Mouse (Mus musculus): ENCODE measurements around the gene Dmrta2. TPM values are rescaled to one million over a fixed set of nuclear protein-coding genes. Genes with fewer than 3 reads are reported as not detected.
A peak's percentile ranks its signal among the peaks of the same experiment; 100 is the strongest.

Gene Dmrta2
- polyA plus RNA-seq, 1 experiment from 2014 or later = 1.1 TPM

DNA sequence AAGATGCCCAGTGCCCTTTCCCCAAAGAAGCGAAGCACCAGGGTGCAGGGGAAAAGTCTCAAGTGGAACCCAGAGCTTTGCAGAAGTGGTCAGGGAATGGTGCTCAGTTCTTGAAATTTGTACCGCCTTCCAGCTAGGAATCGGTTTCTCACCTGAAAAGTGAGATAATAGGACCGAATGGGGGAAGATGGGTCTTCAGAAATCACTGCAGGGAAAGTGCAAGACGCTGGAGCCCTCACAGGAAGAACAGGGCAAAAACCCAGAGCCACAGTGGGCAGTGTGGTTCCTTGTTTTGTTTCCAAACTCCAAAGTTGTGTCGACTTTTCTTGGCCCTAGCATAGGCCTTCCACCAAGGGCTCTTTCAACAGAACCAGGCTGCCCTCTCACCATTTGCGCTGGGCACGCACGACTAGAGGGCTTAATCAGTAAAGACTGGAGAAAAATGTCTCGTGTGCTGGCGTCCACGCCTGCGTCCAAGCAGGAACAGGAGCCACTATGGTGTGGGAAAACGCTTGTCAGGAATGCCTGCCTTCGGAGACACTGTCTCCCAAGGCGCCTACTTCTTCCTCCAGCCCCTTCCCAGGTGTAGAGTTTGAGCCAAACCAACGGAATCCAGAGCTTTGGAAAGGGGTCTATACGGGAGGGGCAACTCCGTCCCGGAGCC lies 3.7 kb upstream of the Dmrta2 start:
- H3K27me3 ChIP-seq (replicated peaks) = peaks cover 85% of the 10 kb centered on the region
- no peak overlapping the region; the same call in 1 of the 2 replicates for H3K4me2 ChIP-seq
- ATAC-seq (replicated peaks) = no peak
- H3K4me1 ChIP-seq = peaks cover 20% of the 10 kb centered on the region
- 4% methylated on average over 20 of the region's 20 CpGs for WGBS
- no peaks in the 10 kb centered on the region for H3K9me3 ChIP-seq
- no peak overlapping the region for H3K4me3 ChIP-seq
- H3K9ac ChIP-seq = no peak overlapping the region
- no peak overlapping the region for H3K27ac ChIP-seq
- no peaks in the 10 kb centered on the region for H3K36me3 ChIP-seq (replicated peaks)

DNA sequence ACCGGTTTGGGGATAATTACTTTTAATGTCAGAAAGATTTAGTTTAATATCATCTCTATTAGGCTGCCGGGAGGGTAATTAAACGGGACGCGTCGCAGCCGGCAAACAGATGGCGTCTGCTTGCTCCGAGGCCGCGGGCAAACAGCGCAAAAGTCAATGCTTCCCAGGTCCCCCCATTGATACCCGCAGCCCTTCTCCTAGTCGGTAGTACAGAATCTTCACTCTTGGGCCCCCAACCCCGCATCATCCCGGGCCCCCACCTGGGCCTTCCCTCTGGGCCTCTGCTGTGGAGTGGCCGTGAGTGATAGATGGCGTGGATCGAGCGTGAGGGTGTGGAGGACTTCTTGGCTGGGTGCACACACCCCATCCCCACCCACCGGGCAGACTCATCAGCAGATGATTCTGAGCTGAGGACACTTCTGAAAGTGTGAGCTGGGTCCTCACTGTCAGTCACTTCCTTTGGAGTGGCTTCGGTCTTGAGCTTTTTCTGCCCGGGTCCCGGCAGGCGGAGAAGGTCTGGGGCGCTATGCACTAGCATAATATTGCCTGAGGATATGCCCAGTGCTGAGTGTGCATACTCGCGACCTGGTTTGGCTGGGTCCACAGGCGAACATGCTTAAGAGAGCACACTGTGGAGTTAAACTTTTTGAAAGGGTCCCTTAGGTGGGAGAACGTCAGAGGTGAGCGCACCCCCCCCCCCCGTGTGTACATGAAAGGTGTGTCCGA lies 3.0 kb upstream of the Dmrta2 start:
- peak overlapping the region; percentile 18 for H3K4me2 ChIP-seq
- no peak overlapping the region for H3K27ac ChIP-seq
- WGBS = 2% methylated on average over 33 of the region's 33 CpGs

DNA sequence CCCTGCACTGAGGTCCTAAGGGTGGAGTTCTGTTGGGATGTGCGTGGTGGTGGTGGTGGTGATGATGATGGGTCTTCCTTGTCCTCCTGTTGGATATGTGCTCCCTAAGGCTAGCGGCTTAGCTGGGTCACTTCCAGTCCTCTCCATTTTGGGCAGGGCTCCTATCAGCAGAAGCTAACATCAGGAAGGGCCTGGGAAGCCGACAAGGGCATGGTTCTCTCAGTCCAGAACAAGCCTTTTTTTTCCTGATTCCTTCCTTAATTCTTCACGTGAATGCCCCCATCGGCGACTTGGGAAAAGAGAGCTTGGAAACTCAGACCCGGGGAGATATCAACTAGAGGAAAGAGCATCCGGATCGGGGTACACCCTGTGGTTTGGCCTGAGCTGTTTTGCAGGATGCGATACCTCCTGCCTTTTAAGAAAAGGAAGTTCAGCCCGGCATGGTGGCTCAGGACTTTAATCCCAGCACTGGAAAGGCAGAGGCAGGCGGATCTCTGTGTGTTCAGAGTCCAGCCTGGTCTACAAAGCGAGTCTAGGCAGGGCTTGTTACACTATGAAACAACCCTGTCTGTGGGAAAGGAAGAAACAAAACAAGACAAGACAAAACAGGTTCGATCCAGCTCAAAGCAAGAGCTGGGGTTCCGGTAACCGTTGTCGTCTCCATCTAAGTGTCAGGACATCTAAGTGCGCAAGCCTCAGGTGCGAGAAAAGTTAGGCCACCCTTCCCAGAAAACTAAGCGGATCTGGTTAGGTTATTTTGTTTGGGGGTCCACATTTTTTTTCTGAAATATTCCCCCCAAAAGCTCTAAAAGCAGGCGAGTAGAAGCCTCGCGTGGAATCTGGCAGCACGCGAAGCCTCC lies 2.2 kb upstream of the Dmrta2 start:
- H3K4me1 ChIP-seq = peaks cover 27% of the 10 kb centered on the region
- no peak overlapping the region for H3K27ac ChIP-seq
- H3K9ac ChIP-seq = no peak overlapping the region
- H3K9me3 ChIP-seq = no peaks in the 10 kb centered on the region
- no peaks in the 10 kb centered on the region for H3K36me3 ChIP-seq (replicated peaks)
- no peak overlapping the region for H3K4me2 ChIP-seq
- H3K27me3 ChIP-seq (replicated peaks) = peaks cover 95% of the 10 kb centered on the region
- H3K4me3 ChIP-seq = no peak overlapping the region
- no peak for ATAC-seq (replicated peaks)
- 7% methylated on average over 25 of the region's 25 CpGs for WGBS

More for the DNA sequence above, 3.0 kb upstream of the Dmrta2 start:
- H3K4me3 ChIP-seq = no peak overlapping the region
- no peaks in the 10 kb centered on the region for H3K9me3 ChIP-seq
- H3K36me3 ChIP-seq (replicated peaks) = no peaks in the 10 kb centered on the region
- H3K27me3 ChIP-seq (replicated peaks) = peaks cover 90% of the 10 kb centered on the region
- no peak overlapping the region for H3K9ac ChIP-seq
- 0 out of 2 replicates have a peak, but pooled peaks have one; percentile 13 for ATAC-seq (replicated peaks)
- peaks cover 23% of the 10 kb centered on the region for H3K4me1 ChIP-seq

DNA sequence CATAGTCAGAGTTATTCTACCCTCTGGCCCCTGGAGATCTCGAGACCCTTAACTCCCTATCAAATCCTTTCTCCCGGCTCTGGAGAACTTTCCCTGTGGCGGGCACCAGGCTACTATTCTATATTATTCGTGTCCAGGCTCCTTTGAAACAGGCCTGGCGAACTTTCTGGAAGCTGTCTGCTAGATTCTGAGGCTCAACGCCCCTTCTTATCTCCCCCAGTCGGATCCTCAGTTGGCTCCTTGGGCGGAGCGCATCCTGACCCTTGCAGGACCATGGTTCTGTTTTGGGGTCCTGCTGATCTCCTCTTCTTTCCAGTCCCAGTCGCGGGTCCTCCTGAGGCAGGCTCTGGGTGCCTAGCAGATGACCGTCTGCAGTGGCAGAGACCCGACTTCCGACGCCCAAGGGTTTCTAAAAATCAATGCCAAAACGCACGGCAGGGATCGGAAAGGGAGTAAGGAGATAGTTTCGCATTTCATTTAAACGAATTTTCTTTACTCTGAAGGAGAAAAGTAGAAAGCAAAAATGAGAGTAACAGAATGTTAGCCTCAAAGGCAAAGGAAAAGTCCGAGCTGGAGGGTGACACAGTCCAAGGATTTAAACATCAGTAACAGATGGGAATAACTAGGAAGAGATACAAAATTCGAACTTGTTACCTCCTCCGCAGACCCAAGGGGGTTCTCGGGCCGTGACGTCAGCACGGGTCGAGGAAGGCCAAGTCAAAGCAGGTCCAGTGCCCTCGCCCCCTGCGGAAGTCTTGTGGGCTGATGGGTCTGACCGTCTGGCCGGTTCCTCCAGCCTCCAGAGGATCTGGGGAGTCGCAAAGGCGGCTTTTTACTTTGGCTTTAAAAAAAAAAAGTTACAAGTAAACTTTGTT lies 1.3 kb upstream of the Dmrta2 start:
- Histone ChIP-seq H3K4me3 (peak overlapping the region; percentile 36; the same call in 1 of the 2 replicates), H3K27ac (no peak overlapping the region), H3K36me3 (replicated peaks) (no peaks in the 10 kb centered on the region), H3K27me3 (replicated peaks) (peaks cover 94% of the 10 kb centered on the region), H3K9me3 (no peaks in the 10 kb centered on the region), H3K4me1 (peaks cover 28% of the 10 kb centered on the region), H3K9ac (no peak overlapping the region), H3K4me2 (no peak overlapping the region)
- 2% methylated on average over 34 of the region's 34 CpGs for WGBS
- ATAC-seq (replicated peaks) = no peak

DNA sequence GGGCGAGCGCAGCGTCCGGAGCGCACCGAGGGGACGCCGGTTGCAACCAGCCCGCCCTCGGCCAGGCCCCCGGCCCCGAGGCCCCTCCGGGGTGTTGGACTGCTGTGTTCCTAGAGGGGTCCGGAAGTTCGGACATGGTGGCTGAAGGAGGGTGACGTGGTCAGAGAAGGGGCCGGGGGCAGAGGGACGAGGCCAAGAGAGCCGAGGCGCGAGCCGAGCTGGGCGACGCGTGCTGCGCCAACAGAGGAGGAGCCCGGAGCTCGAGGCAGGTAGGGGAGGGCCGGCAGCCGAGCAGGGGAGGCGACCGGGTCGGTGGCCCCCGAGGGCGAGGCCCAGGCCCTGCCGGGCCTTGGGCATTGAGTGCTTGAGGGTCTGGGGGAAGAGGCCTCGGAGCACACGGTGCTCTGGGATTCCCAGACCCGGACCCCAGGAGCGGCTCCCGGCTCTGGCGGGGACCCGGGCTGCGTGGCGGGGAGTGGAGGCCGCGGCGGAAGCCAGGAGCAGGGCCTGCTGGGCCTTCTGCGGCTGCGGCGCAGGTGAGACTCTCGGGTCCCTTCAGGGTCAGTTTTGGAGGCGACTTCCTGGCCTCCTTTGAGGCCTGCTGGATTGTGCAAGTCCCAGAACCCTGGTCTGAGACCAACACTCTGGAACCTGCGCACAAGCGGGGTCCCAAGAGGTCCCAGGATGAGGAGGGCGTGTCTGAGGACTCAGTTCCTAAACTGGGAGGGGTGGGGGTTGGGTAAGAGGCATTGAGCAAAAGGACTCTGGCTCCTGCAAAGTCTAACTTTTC lies 410 bp downstream of the Dmrta2 start:
- Histone ChIP-seq H3K9ac (0 out of 2 replicates have a peak overlapping the region, but pooled peaks have one; percentile 15), H3K9me3 (no peaks in the 10 kb centered on the region), H3K4me1 (peaks cover 38% of the 10 kb centered on the region), H3K27ac (peak overlapping the region; percentile 49; the same call in 1 of the 2 replicates), H3K36me3 (replicated peaks) (no peaks in the 10 kb centered on the region), H3K4me3 (peak overlapping the region; percentile 36), H3K4me2 (peak overlapping the region; percentile 51), H3K27me3 (replicated peaks) (peaks cover 86% of the 10 kb centered on the region)
- ATAC-seq (replicated peaks) = peak; percentile 3; the same call in 1 of the 2 replicates
- 0% methylated on average over 54 of the region's 56 CpGs for WGBS

DNA sequence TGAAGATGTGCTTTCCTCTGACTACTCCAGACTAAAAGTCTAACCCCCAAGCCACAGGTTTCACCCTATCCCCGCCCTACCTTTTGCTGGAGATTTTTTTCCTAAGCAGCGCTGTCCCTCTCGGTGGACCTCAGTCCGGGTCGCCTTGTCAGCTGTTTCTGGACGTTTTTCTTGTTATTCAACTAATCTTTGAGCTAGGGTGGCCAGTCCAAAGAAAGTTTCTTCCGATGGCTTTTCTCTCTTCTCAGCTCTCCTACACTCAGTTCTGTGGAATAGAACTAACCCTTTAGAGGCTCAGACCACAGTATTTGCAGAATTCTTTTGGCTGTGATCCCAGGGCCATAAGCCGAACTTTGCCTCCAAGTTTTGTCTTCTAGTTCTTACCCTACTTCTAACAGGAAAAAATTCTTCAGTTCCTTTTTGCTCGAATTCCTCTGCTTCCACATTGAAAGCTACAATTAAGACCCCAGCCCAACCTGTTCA lies 1.0 kb downstream of the Dmrta2 start:
- Histone ChIP-seq H3K27me3 (replicated peaks) (peaks cover 83% of the 10 kb centered on the region), H3K9ac (no peak overlapping the region), H3K4me3 (peak overlapping the region; percentile 36), H3K36me3 (replicated peaks) (no peaks in the 10 kb centered on the region), H3K9me3 (no peaks in the 10 kb centered on the region), H3K27ac (no peak overlapping the region), H3K4me2 (no peak overlapping the region), H3K4me1 (peaks cover 44% of the 10 kb centered on the region)
- WGBS = 4% methylated on average over 9 of the region's 9 CpGs
- no peak for ATAC-seq (replicated peaks)

DNA sequence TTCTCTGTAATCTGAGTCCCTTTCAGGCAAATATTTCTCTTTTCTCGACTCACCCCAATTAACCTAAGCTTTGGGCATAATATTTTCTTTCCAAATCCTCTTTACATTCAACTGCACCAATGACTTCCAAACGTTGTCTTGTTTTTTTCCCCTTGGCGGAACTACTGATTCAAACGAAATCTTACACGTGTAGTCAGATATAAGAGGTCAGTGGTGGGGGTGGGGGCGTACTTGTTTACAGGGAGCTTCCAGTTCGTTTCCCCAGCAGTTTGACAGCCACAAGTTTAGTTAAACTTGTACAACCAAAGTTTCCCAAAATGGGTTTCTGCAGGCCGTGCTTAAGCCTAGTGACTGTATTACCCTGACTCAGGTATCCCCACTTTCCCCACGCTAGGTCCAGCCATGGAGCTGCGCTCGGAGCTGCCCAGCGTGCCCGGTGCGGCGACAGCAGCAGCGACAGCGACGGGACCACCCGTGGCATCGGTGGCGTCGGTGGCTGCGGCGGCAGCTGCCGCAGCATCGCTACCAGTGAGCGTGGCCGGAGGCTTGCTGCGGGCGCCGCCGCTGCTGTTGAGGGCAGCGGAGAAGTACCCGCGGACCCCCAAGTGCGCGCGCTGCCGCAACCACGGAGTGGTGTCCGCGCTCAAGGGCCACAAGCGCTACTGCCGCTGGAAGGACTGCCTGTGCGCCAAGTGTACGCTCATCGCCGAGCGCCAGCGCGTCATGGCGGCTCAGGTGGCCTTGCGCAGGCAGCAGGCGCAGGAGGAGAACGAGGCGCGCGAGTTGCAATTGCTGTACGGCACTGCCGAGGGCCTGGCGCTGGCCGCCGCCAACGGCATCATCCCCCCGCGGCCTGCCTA lies 1.8 kb downstream of the Dmrta2 start:
- under 1% methylated on average over 66 of the region's 66 CpGs for WGBS
- no peaks in the 10 kb centered on the region for H3K9me3 ChIP-seq
- no peak overlapping the region for H3K9ac ChIP-seq
- peak overlapping the region; percentile 34 for H3K4me2 ChIP-seq
- H3K27me3 ChIP-seq (replicated peaks) = peaks cover 82% of the 10 kb centered on the region
- H3K4me1 ChIP-seq = peaks cover 40% of the 10 kb centered on the region
- no peaks in the 10 kb centered on the region for H3K36me3 ChIP-seq (replicated peaks)
- peak overlapping the region; percentile 17 for H3K4me3 ChIP-seq
- H3K27ac ChIP-seq = no peak overlapping the region
- ATAC-seq (replicated peaks) = no peak

DNA sequence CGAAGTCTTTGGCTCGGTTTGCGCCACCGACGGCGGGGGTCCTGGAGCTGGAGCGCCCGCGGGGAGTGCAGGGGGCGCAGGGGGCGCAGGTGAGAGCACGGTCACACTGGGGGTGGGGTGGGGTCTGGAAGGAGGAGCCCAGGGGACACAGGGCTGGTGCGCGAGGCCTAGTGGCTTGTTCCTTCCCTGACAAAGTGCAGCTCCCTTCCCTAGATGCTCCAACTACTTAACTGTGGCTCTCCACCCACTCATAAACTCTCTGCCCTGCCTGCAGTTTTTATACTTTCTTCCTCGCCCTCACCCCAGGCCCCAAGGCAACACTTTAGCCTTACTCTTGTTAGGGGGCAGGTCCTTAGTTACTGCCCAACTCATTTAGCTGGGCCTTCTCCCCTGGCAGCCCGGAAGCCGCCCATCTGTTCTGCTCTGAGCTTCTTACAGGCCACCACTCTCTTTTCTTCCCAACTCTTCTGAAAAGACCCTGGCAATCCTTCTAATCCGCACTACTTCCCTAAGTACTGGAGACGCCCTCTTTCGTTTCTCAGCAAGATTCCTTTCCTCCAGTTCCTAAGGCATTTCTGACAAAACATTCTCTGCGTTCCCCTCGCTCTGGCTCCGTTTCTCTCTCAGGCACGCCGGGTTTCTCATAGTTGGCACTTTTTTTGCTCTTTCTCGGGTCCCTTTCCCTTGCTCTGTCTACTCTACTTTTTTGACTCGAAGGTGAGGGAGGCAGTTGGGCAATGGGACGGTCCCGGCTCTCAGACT lies 2.6 kb downstream of the Dmrta2 start:
- no peaks in the 10 kb centered on the region for H3K9me3 ChIP-seq
- 3% methylated on average over 29 of the region's 29 CpGs for WGBS
- H3K27ac ChIP-seq = no peak overlapping the region
- peaks cover 82% of the 10 kb centered on the region for H3K27me3 ChIP-seq (replicated peaks)
- ATAC-seq (replicated peaks) = no peak
- H3K36me3 ChIP-seq (replicated peaks) = no peaks in the 10 kb centered on the region
- H3K4me3 ChIP-seq = peak overlapping the region; percentile 17
- H3K4me2 ChIP-seq = peak overlapping the region; percentile 34
- peaks cover 37% of the 10 kb centered on the region for H3K4me1 ChIP-seq
- H3K9ac ChIP-seq = no peak overlapping the region

DNA sequence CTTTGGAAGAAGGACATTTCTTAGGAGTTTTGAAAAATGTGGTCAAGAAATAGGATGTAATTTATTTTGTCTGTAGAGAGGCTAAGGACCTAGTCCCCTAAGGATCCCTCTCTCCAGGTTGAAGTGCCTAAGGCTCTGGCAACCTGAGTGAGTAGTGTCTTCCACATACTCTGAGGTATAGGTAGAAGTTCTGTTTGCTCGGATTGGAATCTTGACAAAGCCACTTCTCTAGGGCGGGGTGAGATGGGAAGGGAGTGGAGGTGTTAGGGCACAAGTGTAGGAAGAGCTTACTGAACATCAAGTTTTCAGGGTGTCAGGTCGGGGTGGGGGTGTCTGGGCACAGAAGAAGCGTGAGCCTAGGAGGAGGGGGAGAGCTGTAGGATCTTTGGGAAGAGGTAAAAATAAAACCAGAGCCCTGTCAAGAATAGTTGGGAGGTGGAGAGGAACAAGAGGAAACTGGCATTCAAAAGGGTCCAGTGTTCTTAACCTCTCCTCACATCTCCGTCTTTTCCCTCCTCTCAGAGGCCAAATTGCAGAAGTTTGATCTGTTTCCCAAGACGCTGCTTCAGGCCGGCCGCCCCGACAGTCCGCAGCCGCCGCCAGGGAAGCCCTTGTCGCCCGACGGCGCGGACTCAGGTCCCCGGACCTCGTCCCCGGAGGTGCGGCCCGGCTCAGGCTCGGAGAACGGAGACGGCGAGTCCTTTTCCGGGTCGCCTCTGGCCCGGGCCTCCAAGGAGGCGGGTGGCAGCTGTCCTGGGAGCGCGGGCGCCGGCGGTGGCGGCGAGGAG lies 3.4 kb downstream of the Dmrta2 start:
- peak overlapping the region; percentile 24; the same call in 1 of the 2 replicates for H3K4me3 ChIP-seq
- H3K27ac ChIP-seq = no peak overlapping the region
- ATAC-seq (replicated peaks) = no peak
- no peaks in the 10 kb centered on the region for H3K36me3 ChIP-seq (replicated peaks)
- H3K27me3 ChIP-seq (replicated peaks) = peaks cover 82% of the 10 kb centered on the region
- peak overlapping the region; percentile 47 for H3K4me2 ChIP-seq
- H3K9ac ChIP-seq = no peak overlapping the region
- H3K4me1 ChIP-seq = peaks cover 37% of the 10 kb centered on the region
- WGBS = 3% methylated on average over 37 of the region's 37 CpGs
- no peaks in the 10 kb centered on the region for H3K9me3 ChIP-seq
